Mouse (Mus musculus) 3T3-L1 (cell line): ENCODE measurements around the gene Six1.
"Not testable (repeated sequence)": the region's sequence is repeated elsewhere in the genome, so short reads cannot be mapped to it uniquely, and the experiment has no call there.

ENCODE experiments used
- DNase-seq: peaks from one replicate; pipeline ENCODE4 v3.0.0-alpha.2; 2015; ENCODE audit warnings: low read depth, low spot score

Six1 gene

DNA sequence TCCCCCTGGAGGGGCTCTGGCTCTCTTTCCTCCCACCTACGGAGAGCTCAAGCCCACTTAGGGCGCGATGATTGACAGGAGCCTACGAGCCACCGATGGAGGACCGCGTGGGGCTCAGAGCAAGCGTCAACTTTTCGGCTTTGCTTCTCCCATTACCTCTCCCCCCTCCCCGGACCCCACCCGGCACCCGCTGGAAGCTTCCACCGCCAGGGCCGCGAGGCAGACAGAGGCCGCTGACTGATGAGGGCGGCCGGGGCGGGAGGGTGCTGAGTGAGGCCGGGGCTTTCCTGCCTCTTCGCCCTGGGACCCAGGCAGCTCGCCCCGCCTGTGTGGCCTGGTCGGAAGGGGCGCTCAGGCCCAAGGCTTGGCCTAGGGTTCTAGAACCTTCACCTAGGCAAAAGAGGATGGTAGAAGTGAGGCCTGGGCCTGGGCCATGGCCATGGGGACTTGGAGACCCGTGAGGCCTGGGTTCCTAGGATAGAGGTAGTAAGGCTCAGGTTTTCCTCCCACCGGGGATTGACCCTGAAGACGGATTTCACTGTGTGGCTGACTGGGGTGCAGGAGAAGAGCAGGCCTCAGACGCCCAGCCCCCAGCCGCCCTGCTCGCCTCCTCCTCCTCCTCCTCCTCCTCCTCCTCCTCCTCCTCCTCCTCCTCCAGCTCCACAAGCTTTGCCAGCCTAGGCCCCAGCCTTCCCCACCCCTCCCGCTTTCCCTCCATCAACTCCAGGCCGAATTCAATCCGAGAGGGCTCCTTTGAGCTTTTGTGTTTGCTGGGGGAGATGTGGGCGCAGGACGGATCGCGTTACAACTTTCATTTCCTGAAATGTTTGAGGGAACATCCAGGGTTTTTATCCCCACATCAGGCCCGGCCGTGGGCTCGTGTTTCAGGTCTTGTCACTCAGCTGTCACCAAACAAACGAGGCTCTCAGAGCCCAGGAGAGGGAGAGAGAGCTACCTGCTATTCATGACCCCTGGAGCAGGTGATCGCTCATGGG is 18.5 kb downstream of the Six1 start:
- DNase-seq = no peak

DNA sequence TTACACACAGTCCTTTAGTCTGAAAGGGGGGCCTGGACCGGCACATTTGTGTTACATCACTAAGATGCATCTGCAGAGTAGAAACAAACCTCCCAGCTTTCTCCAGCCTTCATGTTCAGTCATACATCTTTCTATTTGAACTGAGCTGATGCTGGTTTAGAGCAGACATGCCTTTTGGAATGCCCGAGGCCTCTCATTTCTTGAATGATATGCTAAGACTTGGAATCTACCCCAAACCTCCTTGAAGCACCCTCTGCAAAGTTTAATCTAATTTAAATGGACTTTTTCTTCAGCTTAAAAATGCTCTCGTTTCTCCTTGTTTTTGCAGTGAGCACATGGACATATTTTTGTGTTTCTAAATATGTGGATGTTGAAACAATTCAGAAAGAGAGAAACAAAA is 21.0 kb downstream of the Six1 start:
- DNase-seq = no peak

- DNase-seq = no peak
These were observed 22.4 kb downstream of the Six1 start for GRCm38 (mm10) chr12:73031315-73031714.

- peak; percentile 95 for DNase-seq
These were observed 28.2 kb downstream of the Six1 start for GRCm38 (mm10) chr12:73025490-73025889.

- peak; percentile 87 for DNase-seq
These were observed 32.7 kb downstream of the Six1 start for GRCm38 (mm10) chr12:73020941-73021340.

- DNase-seq = no peak
These were observed 33.3 kb downstream of the Six1 start for GRCm38 (mm10) chr12:73020422-73020821.

GRCm38 (mm10) chr12:73018838-73019237 is 34.8 kb downstream of the Six1 start:
- peak; percentile 38 for DNase-seq

DNA sequence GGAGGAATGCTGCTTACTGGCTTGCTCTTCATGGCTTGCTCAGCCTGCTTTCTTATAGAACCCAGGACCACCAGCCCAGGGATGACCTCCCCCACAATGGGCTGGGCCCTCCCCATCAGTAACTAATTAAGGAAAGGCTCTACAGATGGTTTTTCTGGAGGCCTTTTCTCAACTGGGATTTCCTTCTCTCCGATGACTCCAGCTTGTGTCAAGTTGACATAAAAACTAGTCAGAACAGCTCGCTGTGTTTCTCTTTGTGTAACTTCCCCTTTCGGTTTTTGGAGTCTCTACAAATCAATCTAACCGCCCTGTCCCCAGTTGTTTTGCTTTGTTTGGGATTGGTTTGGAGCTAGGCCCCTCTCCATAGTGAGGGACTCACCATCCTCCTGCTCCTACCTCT is 37.5 kb downstream of the Six1 start:
- no peak for DNase-seq

DNA sequence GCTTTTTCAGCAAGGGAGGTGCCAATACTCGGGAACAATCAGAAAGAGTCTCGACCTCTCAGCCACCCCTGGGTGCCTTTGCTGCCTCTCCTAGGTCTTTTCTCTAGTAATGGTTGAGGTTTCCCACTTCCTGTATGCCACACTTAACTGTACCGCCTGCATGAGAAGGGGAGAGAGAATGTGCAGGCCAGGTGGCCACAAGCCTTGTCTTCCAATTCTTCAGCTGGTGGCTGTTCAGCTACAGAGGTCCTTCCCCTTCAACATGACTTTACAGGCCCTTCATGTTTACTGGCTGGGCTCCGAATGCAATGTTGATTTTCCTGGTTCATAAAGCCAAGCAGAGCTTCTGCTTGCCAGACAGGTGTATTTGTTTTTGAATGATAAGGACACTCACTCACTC is 39.4 kb downstream of the Six1 start:
- no peak for DNase-seq

DNA sequence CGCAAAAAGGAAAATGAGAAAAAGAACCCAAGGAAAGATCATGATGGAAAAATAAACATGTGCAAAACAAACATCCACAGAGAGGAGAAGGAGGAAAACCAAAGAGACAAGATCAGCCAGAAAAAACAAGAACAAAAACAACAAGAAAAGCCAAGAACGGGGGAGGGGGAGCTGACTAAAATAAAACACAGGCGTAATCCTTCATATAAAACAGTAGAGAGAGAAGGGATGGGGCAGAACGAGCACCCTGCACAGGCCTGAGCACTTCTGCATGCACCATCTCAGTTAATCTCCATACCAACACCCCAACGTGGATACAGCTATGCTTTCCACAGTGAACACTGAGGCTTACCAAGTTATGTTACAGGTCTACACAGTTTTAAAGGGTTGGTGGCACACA is 40.9 kb downstream of the Six1 start:
- no peak for DNase-seq

DNA sequence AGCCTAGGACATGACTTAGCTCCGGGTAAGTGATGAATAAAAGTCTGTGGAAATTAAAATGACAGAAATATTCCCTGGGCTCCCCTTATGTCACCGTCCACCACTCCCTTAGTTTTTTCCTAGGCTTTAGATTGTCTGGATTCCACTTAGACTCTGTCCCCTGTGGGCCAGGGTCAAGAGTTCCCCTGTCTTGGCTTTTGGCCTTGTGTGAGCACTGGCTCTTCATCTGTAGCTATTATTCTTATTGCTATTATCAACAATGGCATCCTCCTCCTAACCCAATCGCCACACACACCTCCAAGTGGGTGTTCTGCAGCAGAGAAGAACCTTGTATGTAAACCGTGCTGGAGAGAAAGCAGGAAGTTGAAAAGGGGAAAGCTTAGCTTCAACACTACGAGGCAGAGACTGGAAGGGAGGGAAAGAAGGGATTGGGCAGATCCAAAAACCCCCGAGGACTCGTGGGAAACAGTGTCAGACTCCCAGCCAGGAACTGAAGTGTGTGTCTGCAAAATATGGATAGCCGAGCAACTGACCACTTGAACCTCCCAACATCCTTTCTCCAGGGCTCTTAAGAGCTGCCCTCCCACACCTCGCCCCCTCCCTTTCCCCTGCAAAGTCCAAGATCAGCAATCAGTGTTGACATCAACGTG is 41.4 kb downstream of the Six1 start:
- DNase-seq = no peak

- not testable (repeated sequence) for DNase-seq
These were observed 50.8 kb downstream of the Six1 start for GRCm38 (mm10) chr12:73002903-73003302.

DNA sequence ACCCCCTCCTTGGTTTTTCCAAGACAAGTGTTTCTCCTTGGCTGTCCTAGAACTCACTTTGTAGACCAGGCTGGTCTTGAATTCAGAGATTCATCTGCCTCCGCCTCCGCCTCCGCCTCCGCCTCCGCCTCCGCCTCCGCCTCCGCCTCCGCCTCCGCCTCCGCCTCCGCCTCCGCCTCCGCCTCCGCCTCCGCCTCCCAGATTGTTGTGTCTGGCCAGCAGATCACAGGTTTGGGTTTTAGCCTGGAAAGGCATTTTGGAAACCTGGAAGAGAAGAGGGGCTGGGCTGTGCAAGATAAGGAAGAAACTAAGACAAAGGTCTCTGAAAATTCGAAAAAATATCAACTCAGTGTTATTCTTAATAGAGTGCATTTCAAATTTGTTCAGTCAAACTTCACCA is 51.4 kb downstream of the Six1 start:
- DNase-seq = not testable (repeated sequence)

GRCm38 (mm10) chr12:72998105-72999001 is 55.3 kb downstream of the Six1 start:
- no peak for DNase-seq

- DNase-seq = peak; percentile 18
These were observed 57.0 kb downstream of the Six1 start for GRCm38 (mm10) chr12:72996646-72997045.
